Mouse (Mus musculus): ENCODE measurements around the gene Rell1. TPM values are rescaled to one million over a fixed set of nuclear protein-coding genes. Genes with fewer than 3 reads are reported as not detected.
A peak's percentile ranks its signal among the peaks of the same experiment; 100 is the strongest.

The Rell1 gene
- total RNA-seq, 2 experiments from 2014 or later = 11.9 to 12.2 TPM

- no peak for DNase-seq (ENCODE audit: extremely low spot score in 1 of 2, low spot score in 2 of 2)
- intact Hi-C loops (cut with DNase I) = no loop called here
Observed at GRCm38 (mm10) chr5:63957607-63958006, 11.1 kb downstream of the Rell1 start.

DNA sequence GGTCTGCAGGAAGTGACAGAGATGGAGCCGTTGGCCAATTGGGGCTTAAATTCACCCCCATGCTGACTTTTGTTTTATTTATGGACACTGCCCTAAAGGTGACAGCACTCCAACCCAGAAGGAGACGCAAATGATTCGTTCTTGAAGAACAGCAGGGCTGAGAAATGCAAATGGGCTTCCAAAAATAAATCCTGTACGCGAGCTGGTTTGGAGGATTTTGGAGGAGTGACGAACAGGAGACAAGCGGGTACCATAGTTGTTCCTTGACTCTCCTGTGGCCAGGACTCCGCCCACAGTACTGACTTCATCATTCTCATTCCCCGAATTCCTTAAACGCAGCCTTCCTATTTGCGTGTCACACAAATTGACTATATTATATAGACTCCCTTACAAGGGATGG, 12.3 kb downstream of the Rell1 start:
- DNase-seq (ENCODE audit: extremely low spot score in 1 of 2, low spot score in 2 of 2) = no peak
- intact Hi-C loops (cut with DNase I) = no loop called here

GRCm38 (mm10) chr5:63953401-63954032, 15.2 kb downstream of the Rell1 start:
- no peak for DNase-seq (ENCODE audit: extremely low spot score in 1 of 2, low spot score in 2 of 2)
- intact Hi-C loops (cut with DNase I) = no loop called here

GRCm38 (mm10) chr5:63952039-63952438, 16.7 kb downstream of the Rell1 start:
- DNase-seq (ENCODE audit: extremely low spot score in 1 of 2, low spot score in 2 of 2) = no peak
- intact Hi-C loops (cut with DNase I) = no loop called here

- DNase-seq (ENCODE audit: extremely low spot score in 1 of 2, low spot score in 2 of 2) = peak in 1 of 2 experiments; percentile 47
- intact Hi-C loops (cut with DNase I) = no loop called here
Observed at GRCm38 (mm10) chr5:63951421-63951911, 17.2 kb downstream of the Rell1 start.

GRCm38 (mm10) chr5:63949195-63949594, 19.5 kb downstream of the Rell1 start:
- intact Hi-C loops (cut with DNase I) = no loop called here
- DNase-seq (ENCODE audit: extremely low spot score in 1 of 2, low spot score in 2 of 2) = peak in 1 of 2 experiments; percentile 54

DNA sequence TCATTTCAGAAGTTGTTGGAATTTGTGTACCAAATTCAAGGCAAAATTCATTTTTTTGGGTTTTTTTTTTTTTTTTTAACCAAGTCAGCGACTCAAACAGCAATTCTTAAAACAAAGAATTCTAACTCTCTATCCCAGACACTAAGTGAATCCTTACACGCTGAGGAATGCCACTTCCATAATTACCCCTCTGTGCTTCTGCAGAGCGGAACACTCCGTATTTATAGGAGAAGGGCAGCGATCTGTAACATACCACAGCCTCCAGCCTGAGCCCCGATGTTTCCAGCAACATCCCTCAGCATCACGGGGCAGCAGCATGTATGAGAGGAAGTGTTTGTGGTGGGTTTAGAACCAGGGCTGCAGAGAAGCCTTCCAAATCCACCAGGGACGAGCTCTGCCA, 21.2 kb downstream of the Rell1 start:
- intact Hi-C loops (cut with DNase I) = no loop called here
- no peak for DNase-seq (ENCODE audit: extremely low spot score in 1 of 2, low spot score in 2 of 2)

DNA sequence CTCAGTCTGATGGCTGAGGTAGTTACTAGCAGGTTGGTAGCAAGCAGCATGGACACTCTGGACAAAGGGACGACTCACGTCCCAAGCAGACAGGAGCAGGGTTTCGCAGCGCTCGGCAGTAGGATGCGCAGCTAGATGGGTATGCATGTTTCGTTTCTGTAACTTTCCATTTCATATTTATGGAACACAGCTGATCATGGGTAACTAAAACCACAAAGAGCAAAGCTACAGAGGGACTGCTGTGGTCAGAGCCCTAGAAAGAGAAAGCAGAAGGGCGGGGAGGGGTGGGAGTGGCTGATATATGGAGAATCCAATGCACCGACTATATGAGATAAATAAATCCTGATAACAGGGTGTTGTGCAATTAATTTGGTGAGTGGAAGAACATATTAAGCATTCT, 25.4 kb downstream of the Rell1 start:
- DNase-seq (ENCODE audit: extremely low spot score in 1 of 2, low spot score in 2 of 2) = no peak
- intact Hi-C loops (cut with DNase I) = no loop called here

- DNase-seq (ENCODE audit: extremely low spot score in 1 of 2, low spot score in 2 of 2) = no peak
- intact Hi-C loops (cut with DNase I) = no loop called here
Observed at GRCm38 (mm10) chr5:63941891-63942290, 26.8 kb downstream of the Rell1 start.

- intact Hi-C loops (cut with DNase I) = no loop called here
- DNase-seq (ENCODE audit: extremely low spot score in 1 of 2, low spot score in 2 of 2) = no peak
Observed at GRCm38 (mm10) chr5:63938575-63938974, 30.1 kb downstream of the Rell1 start.

DNA sequence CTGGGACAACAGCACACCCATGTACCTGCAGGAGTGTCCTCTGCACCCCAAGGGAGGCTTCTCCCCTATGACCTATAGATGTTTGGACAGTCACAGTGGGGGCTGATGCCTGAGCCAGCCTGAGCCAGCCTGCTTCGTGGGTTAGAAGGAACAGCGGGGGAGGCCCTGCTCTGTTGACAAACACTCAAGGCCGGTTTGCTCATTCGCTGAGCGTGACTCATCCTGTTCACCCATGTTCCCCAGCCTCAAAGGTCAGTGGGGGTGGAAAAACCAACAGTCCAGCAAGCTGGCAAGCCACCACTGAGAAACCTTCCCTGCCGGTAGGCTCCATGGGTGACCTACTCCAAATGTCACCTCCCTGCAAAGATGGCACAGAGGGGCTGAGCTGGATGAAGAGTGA, 32.0 kb downstream of the Rell1 start:
- intact Hi-C loops (cut with DNase I) = no loop called here
- DNase-seq (ENCODE audit: extremely low spot score in 1 of 2, low spot score in 2 of 2) = peak in 1 of 2 experiments; percentile 25

DNA sequence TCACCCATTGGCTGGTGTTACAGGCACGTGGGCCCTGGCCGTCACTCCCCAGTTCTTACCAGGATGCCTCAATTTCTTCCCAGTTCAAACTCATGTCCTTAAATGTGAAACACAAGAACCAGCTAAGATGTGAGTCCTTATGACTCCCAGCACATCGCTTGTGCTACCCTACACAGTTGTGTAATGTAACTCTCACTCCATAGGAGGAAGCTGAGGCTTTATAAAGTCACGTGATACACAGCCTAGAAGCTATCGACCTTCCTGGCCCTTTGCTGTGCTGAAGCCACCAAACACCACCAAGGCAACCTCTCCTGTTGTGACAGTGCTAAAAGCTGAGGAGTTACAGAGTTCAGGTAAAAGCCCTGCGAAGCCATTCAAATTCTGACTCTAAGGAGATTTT, 33.1 kb downstream of the Rell1 start:
- DNase-seq (ENCODE audit: extremely low spot score in 1 of 2, low spot score in 2 of 2) = no peak
- intact Hi-C loops (cut with DNase I) = no loop called here

- no peak for DNase-seq (ENCODE audit: extremely low spot score in 1 of 2, low spot score in 2 of 2)
- intact Hi-C loops (cut with DNase I) = no loop called here
Observed at GRCm38 (mm10) chr5:63932829-63933228, 35.9 kb downstream of the Rell1 start.

DNA sequence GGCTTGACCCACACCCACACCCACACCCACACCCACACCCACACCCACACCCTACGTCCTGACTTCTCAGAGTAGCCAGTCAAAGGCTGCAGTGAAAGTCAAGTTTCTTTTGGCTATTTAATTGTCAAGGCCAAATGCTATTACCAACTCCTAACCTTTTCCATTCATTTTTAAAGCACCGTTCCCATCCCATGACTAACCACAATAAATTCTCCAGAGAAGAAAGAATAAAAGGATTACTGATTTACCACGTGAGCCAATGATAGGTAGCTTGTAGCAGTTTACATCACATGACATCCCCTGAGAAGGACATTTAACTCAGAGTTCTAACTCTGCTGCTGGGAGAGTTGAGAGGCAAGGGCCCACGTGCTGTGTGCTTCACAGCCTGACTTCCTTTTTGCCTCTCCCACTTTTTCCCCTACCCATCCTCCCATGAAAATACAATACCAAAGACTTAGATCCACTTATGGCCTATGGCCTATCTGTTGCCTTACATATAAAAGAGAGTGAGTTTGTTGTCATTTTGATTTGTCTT, 37.8 kb downstream of the Rell1 start:
- intact Hi-C loops (cut with DNase I) = no loop called here

GRCm38 (mm10) chr5:63925035-63925628, 43.6 kb downstream of the Rell1 start:
- DNase-seq (ENCODE audit: extremely low spot score in 1 of 2, low spot score in 2 of 2) = no peak
- intact Hi-C loops (cut with DNase I) = no loop called here

More for the DNA sequence above, 37.8 kb downstream of the Rell1 start:
- DNase-seq (ENCODE audit: extremely low spot score in 1 of 2, low spot score in 2 of 2) = no peak

- intact Hi-C loops (cut with DNase I) = no loop called here
- peak in 1 of 2 experiments; percentile 73 for DNase-seq (ENCODE audit: extremely low spot score in 1 of 2, low spot score in 2 of 2)
Observed at GRCm38 (mm10) chr5:63923305-63924025, 45.2 kb downstream of the Rell1 start.

- no peak for DNase-seq (ENCODE audit: extremely low spot score in 1 of 2, low spot score in 2 of 2)
- intact Hi-C loops (cut with DNase I) = no loop called here
Observed at GRCm38 (mm10) chr5:63918201-63918600, 50.5 kb downstream of the Rell1 start.

DNA sequence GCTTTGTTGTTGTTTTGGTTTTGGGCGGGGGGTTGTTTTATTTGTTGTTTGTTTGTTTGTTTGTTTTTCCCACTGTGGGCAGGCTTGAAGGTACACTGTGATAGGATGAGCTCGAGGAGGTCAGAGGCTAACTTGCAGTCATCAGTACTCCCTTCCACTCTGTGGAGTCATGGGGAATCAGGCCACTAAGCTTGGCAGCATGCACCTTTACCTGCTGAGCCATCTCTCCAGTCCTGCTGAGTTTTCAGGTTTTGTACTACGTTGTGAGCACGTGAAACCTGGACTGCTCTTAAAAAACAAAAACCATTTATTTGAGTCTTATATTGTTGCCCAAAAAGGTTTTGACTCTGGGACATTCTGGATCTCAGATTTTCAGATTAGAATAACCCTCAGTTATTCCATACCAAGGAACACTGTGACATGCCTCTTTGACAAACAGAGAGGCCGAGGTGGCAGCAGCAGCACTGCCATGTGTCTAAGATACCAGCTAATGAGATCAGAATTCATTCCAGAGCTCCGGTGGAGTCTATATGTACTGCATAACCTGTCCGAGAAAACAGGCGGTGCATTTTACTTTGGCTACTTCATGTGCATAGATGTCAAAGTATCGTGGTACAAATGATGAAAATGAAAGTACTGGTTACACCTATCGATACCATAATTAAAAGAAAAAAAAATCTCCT, 52.1 kb downstream of the Rell1 start:
- intact Hi-C loops (cut with DNase I) = no loop called here
- no peak for DNase-seq (ENCODE audit: extremely low spot score in 1 of 2, low spot score in 2 of 2)

DNA sequence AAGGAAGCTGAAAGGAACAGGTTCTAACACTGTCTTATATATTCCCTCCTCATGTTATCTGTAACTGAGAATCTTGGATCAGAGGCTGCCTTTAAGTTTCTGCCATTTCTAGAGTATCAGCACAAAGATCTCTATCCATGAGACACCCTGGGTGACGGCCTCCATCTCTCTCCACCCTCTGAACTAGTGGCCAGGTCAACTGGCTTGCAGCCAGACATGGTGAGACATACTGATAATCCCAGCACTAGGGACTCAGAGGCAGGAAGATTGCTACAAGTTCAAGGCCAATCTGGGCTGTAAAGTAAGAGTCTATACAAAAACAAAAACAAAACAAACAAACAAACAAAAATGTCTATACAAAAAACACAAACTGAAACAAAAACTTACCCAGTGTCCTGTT, 53.8 kb downstream of the Rell1 start:
- no peak for DNase-seq (ENCODE audit: extremely low spot score in 1 of 2, low spot score in 2 of 2)

More for the DNA sequence above, 53.8 kb downstream of the Rell1 start:
- intact Hi-C loops (cut with DNase I) = no loop called here

Measured in left cerebral cortex, postnatal 10 days (tissue).